Mouse (Mus musculus) bone marrow macrophage, adult 2 months (primary cell): ENCODE measurements around the gene Slc2a1. TPM values are rescaled to one million over a fixed set of nuclear protein-coding genes. Genes with fewer than 3 reads are reported as not detected.

Experiments used
- H3K27ac ChIP-seq: 2 replicates; pipeline ENCODE4 v1.5.1; 2012; ENCODE audit warnings: low read depth, low read length; ENCODE audit not compliant: insufficient read depth
- H3K4me1 ChIP-seq: 2 replicates; pipeline ENCODE4 v1.6.1; 2012; ENCODE audit warnings: low read length; ENCODE audit not compliant: control insufficient read depth, insufficient read depth
- H3K4me3 ChIP-seq: 2 replicates; pipeline ENCODE4 v1.5.1; 2012; ENCODE audit warnings: mild to moderate bottlenecking, low read length, moderate library complexity; ENCODE audit not compliant: insufficient read depth
- CTCF ChIP-seq: IDR thresholded peaks from 2 replicates; pipeline ENCODE4 v1.5.1; 2012; ENCODE audit warnings: low read depth, mild to moderate bottlenecking, low read length, moderate library complexity
- POLR2A ChIP-seq: IDR thresholded peaks from 2 replicates; pipeline ENCODE4 v1.6.1; 2012; ENCODE audit warnings: mild to moderate bottlenecking, low read depth, low read length, borderline replicate concordance
- polyA plus RNA-seq: library from polyadenylated mRNA; stranded (reverse); fragments of >200 nt; gene quantifications from 2 replicates; pipeline ENCODE4 v1.2.4, GENCODE M21; 2012; ENCODE audit not compliant: missing spikeins, insufficient read depth, insufficient read length

The Slc2a1 gene
- polyA plus RNA-seq, 1 experiment: 22.6 TPM

DNA sequence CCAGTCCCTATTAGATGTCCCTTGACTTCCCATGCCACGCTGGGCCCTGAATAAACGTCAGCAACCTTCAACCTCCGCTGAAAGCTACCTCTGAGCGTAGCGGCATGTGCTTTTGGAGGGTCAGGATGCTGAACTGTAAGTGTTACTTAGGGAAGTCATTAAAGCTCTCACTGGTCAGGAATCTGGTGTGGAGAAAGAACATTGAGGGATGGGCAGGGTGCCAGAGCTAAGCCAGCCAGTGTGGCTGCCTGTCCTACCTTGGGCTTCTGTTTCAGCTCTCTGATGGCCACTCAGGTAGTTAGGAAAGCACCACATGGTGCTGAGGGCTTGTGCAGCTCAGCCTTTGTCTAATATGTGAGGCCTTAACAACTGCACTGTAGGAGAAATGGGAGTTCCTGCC, 2.9 kb downstream of the Slc2a1 start:
- no peak for TF ChIP-seq POLR2A
- TF ChIP-seq CTCF: no peak
- peaks cover 43% of the 10 kb centered on the region for H3K4me1 ChIP-seq
- no peak overlapping the region for H3K27ac ChIP-seq
- no peak overlapping the region for H3K4me3 ChIP-seq

GRCm38 (mm10) chr4:119112256-119112885, 3.9 kb downstream of the Slc2a1 start:
- Histone ChIP-seq H3K27ac (no peak overlapping the region), H3K4me1 (peaks cover 53% of the 10 kb centered on the region), H3K4me3 (no peak overlapping the region)
- TF ChIP-seq POLR2A: no peak
- no peak for TF ChIP-seq CTCF

DNA sequence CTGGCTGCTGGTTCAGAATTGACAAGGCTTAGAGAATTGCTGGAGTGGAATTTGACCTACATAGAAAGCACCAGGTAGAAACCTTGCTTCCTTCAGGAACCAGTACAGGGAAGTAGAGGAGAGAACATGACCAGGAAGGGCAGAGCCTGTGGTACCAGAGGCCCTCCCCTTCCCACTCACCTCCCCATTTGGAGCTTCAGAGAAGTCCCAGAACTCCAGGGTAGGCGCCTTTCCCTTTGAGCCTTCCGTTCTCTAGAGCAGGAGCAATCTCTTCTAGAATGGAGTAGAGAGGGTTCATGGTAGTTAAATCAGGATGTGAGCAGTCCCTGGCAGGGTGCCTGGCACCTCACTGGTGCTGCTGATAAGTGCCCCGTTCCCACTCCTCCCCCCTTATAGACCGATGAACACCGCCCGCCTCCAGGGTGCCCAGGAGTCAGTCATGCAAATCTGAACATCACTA, 7.1 kb downstream of the Slc2a1 start:
- no peak overlapping the region for H3K27ac ChIP-seq
- H3K4me1 ChIP-seq: peaks cover 65% of the 10 kb centered on the region
- no peak overlapping the region for H3K4me3 ChIP-seq

GRCm38 (mm10) chr4:119116336-119116735, 7.8 kb downstream of the Slc2a1 start:
- Histone ChIP-seq H3K27ac (no peak overlapping the region), H3K4me3 (no peak overlapping the region), H3K4me1 (peaks cover 66% of the 10 kb centered on the region)
- TF ChIP-seq CTCF (no peak), POLR2A (no peak)

More for the DNA sequence above, 7.1 kb downstream of the Slc2a1 start:
- TF ChIP-seq CTCF (no peak), POLR2A (no peak)

- Histone ChIP-seq H3K27ac (no peak overlapping the region), H3K4me3 (no peak overlapping the region), H3K4me1 (peaks cover 60% of the 10 kb centered on the region)
- TF ChIP-seq POLR2A (no peak), CTCF (0 out of 2 replicates have a peak, but pooled peaks have one; percentile 15)
Measured at GRCm38 (mm10) chr4:119117571-119117970, 9.1 kb downstream of the Slc2a1 start.

- H3K4me1 ChIP-seq: peaks cover 63% of the 10 kb centered on the region
- peak overlapping the region; percentile 28 for H3K27ac ChIP-seq
- no peak overlapping the region for H3K4me3 ChIP-seq
Measured at GRCm38 (mm10) chr4:119118659-119119077, 10.2 kb downstream of the Slc2a1 start.

DNA sequence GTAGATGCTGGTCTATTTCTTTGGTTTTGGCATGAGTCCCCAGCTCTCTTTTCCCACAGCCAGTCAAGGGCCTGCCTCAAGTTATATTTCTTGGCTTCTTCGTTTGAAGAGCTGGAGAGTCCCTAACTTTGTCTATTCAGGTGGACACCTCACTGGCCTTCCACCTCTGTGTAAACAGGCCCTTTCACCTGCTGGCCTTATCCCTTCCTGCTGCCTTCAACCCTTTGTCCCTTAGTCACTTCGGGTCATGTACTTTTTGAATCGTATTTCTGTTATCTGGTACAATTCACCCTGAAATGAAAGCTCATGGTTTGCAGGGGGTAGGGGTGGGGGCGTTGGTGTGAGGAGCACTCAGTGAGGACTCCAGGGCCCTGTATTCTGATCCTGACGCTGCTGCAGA, 10.8 kb downstream of the Slc2a1 start:
- Histone ChIP-seq H3K27ac (peak overlapping the region; percentile 28), H3K4me3 (no peak overlapping the region), H3K4me1 (peaks cover 66% of the 10 kb centered on the region)
- TF ChIP-seq CTCF (no peak), POLR2A (no peak)

More at GRCm38 (mm10) chr4:119118659-119119077, 10.2 kb downstream of the Slc2a1 start:
- TF ChIP-seq CTCF: no peak
- TF ChIP-seq POLR2A: no peak

DNA sequence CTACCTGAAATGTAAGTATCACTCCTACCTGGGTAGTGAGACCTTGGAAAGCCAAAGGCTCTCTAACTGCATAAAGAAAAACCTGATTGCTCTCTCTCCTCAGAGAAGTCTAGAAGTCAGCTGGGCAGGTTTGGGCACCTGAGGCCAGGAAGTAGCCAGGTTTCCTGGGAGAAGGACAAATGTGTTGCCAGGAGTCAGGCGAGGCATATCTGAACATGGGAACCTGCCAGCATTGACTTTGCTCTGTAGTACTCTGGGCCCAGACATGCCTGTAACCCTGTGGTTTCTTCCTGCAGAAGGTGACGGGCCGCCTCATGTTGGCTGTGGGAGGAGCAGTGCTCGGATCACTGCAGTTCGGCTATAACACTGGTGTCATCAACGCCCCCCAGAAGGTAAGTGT, 11.6 kb downstream of the Slc2a1 start:
- Histone ChIP-seq H3K4me3 (no peak overlapping the region), H3K4me1 (peaks cover 73% of the 10 kb centered on the region), H3K27ac (no peak overlapping the region)
- no peak for TF ChIP-seq CTCF
- TF ChIP-seq POLR2A: no peak

- TF ChIP-seq CTCF: no peak
- TF ChIP-seq POLR2A: no peak
- Histone ChIP-seq H3K4me1 (peaks cover 75% of the 10 kb centered on the region), H3K4me3 (no peak overlapping the region), H3K27ac (no peak overlapping the region)
Measured at GRCm38 (mm10) chr4:119121249-119121648, 12.7 kb downstream of the Slc2a1 start.

GRCm38 (mm10) chr4:119124771-119125273, 16.3 kb downstream of the Slc2a1 start:
- Histone ChIP-seq H3K4me3 (peak overlapping the region; percentile 27; the same call in 1 of the 2 replicates), H3K4me1 (peaks cover 74% of the 10 kb centered on the region), H3K27ac (peak overlapping the region; percentile 82)
- no peak for TF ChIP-seq CTCF
